Mouse (Mus musculus) embryonic facial prominence, embryonic 14.5 days (tissue): ENCODE measurements at regions not wholly inside any gene's neighbourhood (a gene's known extent, or its start where the extent isn't known, plus 50 kb on each side); places are given as distances from the start of the nearest gene placed in this dataset.

Experiments used
- ATAC-seq: fragments of 200-750 bp; cut with Nextera tagmentation; 2 replicates; pipeline ENCODE4 v1.8.0; 2017; ENCODE audit warnings: low read depth, moderate number of reproducible peaks, moderate TSS enrichment
- DNase-seq: peaks from one replicate; pipeline ENCODE4 v3.0.0-alpha.2; 2015; ENCODE audit warnings: low spot score
- H3K27ac ChIP-seq: fragments of 300-500 bp; sonication (generic); replicated peaks from 2 replicates; pipeline ENCODE4 v1.5.1; 2014; ENCODE audit warnings: low read depth, mild to moderate bottlenecking, low read length, moderate library complexity
- H3K27me3 ChIP-seq: fragments of 300-500 bp; sonication (generic); replicated peaks from 2 replicates; pipeline ENCODE4 v1.6.1; 2014; ENCODE audit warnings: low read length; ENCODE audit not compliant: control insufficient read depth, insufficient read depth
- H3K36me3 ChIP-seq: fragments of 300-500 bp; sonication (generic); 2 replicates; pipeline ENCODE4 v1.6.1; 2014; ENCODE audit warnings: low read length, mixed read lengths; ENCODE audit not compliant: control insufficient read depth, insufficient read depth
- H3K4me1 ChIP-seq: fragments of 300-500 bp; sonication (generic); 2 replicates; pipeline ENCODE4 v1.6.1; 2014; ENCODE audit warnings: antibody characterized with exemption, low read length; ENCODE audit not compliant: control insufficient read depth, insufficient read depth
- H3K4me2 ChIP-seq: fragments of 300-500 bp; sonication (generic); 2 replicates; pipeline ENCODE4 v1.6.1; 2014; ENCODE audit warnings: low read depth, mild to moderate bottlenecking, low read length, moderate library complexity, mixed read lengths
- H3K4me3 ChIP-seq: fragments of 300-500 bp; sonication (generic); 2 replicates; pipeline ENCODE4 v1.5.1; 2014; ENCODE audit warnings: low read depth, mild to moderate bottlenecking, low read length
- H3K9ac ChIP-seq: fragments of 300-500 bp; sonication (generic); 2 replicates; pipeline ENCODE4 v1.6.1; 2014; ENCODE audit warnings: low read depth, mild to moderate bottlenecking, low read length, moderate library complexity, mixed read lengths
- H3K9me3 ChIP-seq: fragments of 300-500 bp; sonication (generic); 2 replicates; pipeline ENCODE4 v1.6.1; 2016; ENCODE audit warnings: low read length; ENCODE audit not compliant: control insufficient read depth
- WGBS: fragments of 180-500 bp; shearing (Covaris S2); extraction: QIAGEN DNeasy Blood & Tissue Kit; methylation state at CpG from one replicate; pipeline ENCODE4 v1.1.7; 2014; 5-methylcytosine and 5-hydroxymethylcytosine counted together

- DNase-seq (no peak), ATAC-seq (no peak)
- 53% methylated on average over 3 of the region's 3 CpGs for WGBS
- H3K27me3 ChIP-seq = no peaks in the 10 kb centered on the region
- no peaks in the 10 kb centered on the region for H3K9me3 ChIP-seq
- no peak overlapping the region for H3K4me2 ChIP-seq
- H3K9ac ChIP-seq = no peak overlapping the region
- H3K4me1 ChIP-seq = peaks cover 7% of the 10 kb centered on the region
- H3K36me3 ChIP-seq = no peaks in the 10 kb centered on the region
- no peak overlapping the region for H3K4me3 ChIP-seq
- H3K27ac ChIP-seq = no peak overlapping the region
Observed at GRCm38 (mm10) chr9:75955082-75955481, 59.6 kb upstream of the Hmgcll1 start.

GRCm38 (mm10) chr9:75956370-75956769 lies 58.3 kb upstream of the Hmgcll1 start:
- no peak overlapping the region for H3K9ac ChIP-seq
- H3K27ac ChIP-seq = no peak overlapping the region
- H3K4me2 ChIP-seq = no peak overlapping the region
- no peaks in the 10 kb centered on the region for H3K9me3 ChIP-seq
- DNase-seq (no peak), ATAC-seq (no peak)
- peaks cover 10% of the 10 kb centered on the region for H3K4me1 ChIP-seq
- H3K27me3 ChIP-seq = no peaks in the 10 kb centered on the region
- no peak overlapping the region for H3K4me3 ChIP-seq
- H3K36me3 ChIP-seq = no peaks in the 10 kb centered on the region

- H3K27me3 ChIP-seq = no peaks in the 10 kb centered on the region
- 66% methylated on average over 5 of the region's 5 CpGs for WGBS
- no peaks in the 10 kb centered on the region for H3K9me3 ChIP-seq
- no peaks in the 10 kb centered on the region for H3K36me3 ChIP-seq
- H3K9ac ChIP-seq = no peak overlapping the region
- ATAC-seq = no peak
- no peak overlapping the region for H3K4me2 ChIP-seq
- H3K4me3 ChIP-seq = no peak overlapping the region
- peaks cover 10% of the 10 kb centered on the region for H3K4me1 ChIP-seq
- no peak for DNase-seq
- no peak overlapping the region for H3K27ac ChIP-seq
Observed at GRCm38 (mm10) chr9:75958720-75959339, 55.8 kb upstream of the Hmgcll1 start.

- H3K27ac ChIP-seq = no peak overlapping the region
- H3K9me3 ChIP-seq = no peaks in the 10 kb centered on the region
- WGBS = 29% methylated on average over 3 of the region's 3 CpGs
- H3K4me3 ChIP-seq = no peak overlapping the region
- no peak overlapping the region for H3K9ac ChIP-seq
- ATAC-seq = no peak
- H3K4me2 ChIP-seq = no peak overlapping the region
- H3K27me3 ChIP-seq = no peaks in the 10 kb centered on the region
- H3K4me1 ChIP-seq = peaks cover 10% of the 10 kb centered on the region
- peak; percentile 14 for DNase-seq
- H3K36me3 ChIP-seq = no peaks in the 10 kb centered on the region
Observed at GRCm38 (mm10) chr9:75959775-75960174, 54.9 kb upstream of the Hmgcll1 start.

GRCm38 (mm10) chr9:75960587-75961349 lies 53.9 kb upstream of the Hmgcll1 start:
- H3K27ac ChIP-seq = no peak overlapping the region
- H3K4me2 ChIP-seq = no peak overlapping the region
- H3K9me3 ChIP-seq = no peaks in the 10 kb centered on the region
- no peak for ATAC-seq
- H3K27me3 ChIP-seq = no peaks in the 10 kb centered on the region
- no peak for DNase-seq
- no peak overlapping the region for H3K4me3 ChIP-seq
- no peak overlapping the region for H3K9ac ChIP-seq
- WGBS = 44% methylated on average over 8 of the region's 8 CpGs
- H3K36me3 ChIP-seq = no peaks in the 10 kb centered on the region
- peaks cover 10% of the 10 kb centered on the region for H3K4me1 ChIP-seq
